Mouse (Mus musculus) kidney, adult 2 months (tissue): ENCODE results near the gene Dhx40.

Experiments
- CTCF ChIP-seq: fragments of 200-500 bp; conservative IDR thresholded peaks from 2 replicates; pipeline ENCODE4 v1.5.1; 2011; ENCODE audit warnings: low read depth, mild to moderate bottlenecking, control low read depth, low read length, moderate library complexity, mixed read lengths; ENCODE audit not compliant: insufficient read depth, insufficient read length
- POLR2A ChIP-seq: fragments of 200-500 bp; IDR thresholded peaks from one replicate; pipeline ENCODE4 v1.6.1; 2011; ENCODE audit warnings: low read depth, low read length, control low read depth

- TF ChIP-seq CTCF = no peak
- no peak for TF ChIP-seq POLR2A
These were observed 51.1 kb downstream of the Dhx40 start for GRCm38 (mm10) chr11:86756156-86757141.
